Mouse (Mus musculus) heart, embryonic 14.5 days (tissue): ENCODE measurements around the gene Cirbp. TPM values are rescaled to one million over a fixed set of nuclear protein-coding genes. Genes with fewer than 3 reads are reported as not detected.

ENCODE experiments used
- ATAC-seq: fragments of 200-750 bp; cut with Nextera tagmentation; 2 replicates; pipeline ENCODE4 v1.8.0; 2017; ENCODE audit warnings: low read depth, moderate TSS enrichment; ENCODE audit not compliant: insufficient number of reproducible peaks, insufficient read depth, low FRiP score
- H3K27ac ChIP-seq, 2 experiments: fragments of 200-500 bp in 1 of 2; fragments of 300-500 bp in 1 of 2; sonication (generic) in 1 of 2; replicated peaks in 1 of 2; 2 replicates each; pipeline ENCODE4 v1.5.1; 2012 to 2014; ENCODE audit warnings: low read depth in 2 of 2, low read length in 2 of 2, control low read depth in 1 of 2, mild to moderate bottlenecking in 1 of 2, mixed read lengths in 1 of 2; ENCODE audit not compliant: control insufficient read depth in 1 of 2, insufficient read depth in 1 of 2
- H3K27me3 ChIP-seq: fragments of 300-500 bp; sonication (generic); 2 replicates; pipeline ENCODE4 v1.6.1; 2014; ENCODE audit warnings: mild to moderate bottlenecking, low read length, control low read depth; ENCODE audit not compliant: control insufficient read depth, insufficient read depth
- H3K36me3 ChIP-seq: fragments of 300-500 bp; sonication (generic); 2 replicates; pipeline ENCODE4 v1.6.1; 2014; ENCODE audit warnings: mild to moderate bottlenecking, control low read depth, low read length, mixed read lengths; ENCODE audit not compliant: control insufficient read depth, insufficient read depth
- H3K4me1 ChIP-seq, 2 experiments: fragments of 200-500 bp in 1 of 2; fragments of 300-500 bp in 1 of 2; sonication (generic) in 1 of 2; 2 replicates each; pipeline ENCODE4 v1.6.1; 2012 to 2014; ENCODE audit warnings: low read length in 2 of 2, control low read depth in 1 of 2, mixed read lengths in 1 of 2; ENCODE audit not compliant: control insufficient read depth in 2 of 2, insufficient read depth in 2 of 2
- H3K4me2 ChIP-seq: fragments of 300-500 bp; sonication (generic); 2 replicates; pipeline ENCODE4 v1.6.1; 2014; ENCODE audit warnings: mild to moderate bottlenecking, low read length
- H3K4me3 ChIP-seq, 2 experiments: fragments of 200-500 bp in 1 of 2; fragments of 300-500 bp in 1 of 2; sonication (generic) in 1 of 2; 2 replicates each; pipeline ENCODE4 v1.5.1; 2012 to 2014; ENCODE audit warnings: low read length in 2 of 2, mild to moderate bottlenecking in 2 of 2, control low read depth in 1 of 2, low read depth in 1 of 2, moderate library complexity in 1 of 2; ENCODE audit not compliant: control insufficient read depth in 1 of 2, insufficient read depth in 1 of 2
- H3K9ac ChIP-seq: fragments of 300-500 bp; sonication (generic); 2 replicates; pipeline ENCODE4 v1.6.1; 2014; ENCODE audit warnings: mild to moderate bottlenecking, low read length
- H3K9me3 ChIP-seq: fragments of 300-500 bp; sonication (generic); 2 replicates; pipeline ENCODE4 v1.6.1; 2016; ENCODE audit warnings: low read length, control low read depth; ENCODE audit not compliant: control insufficient read depth
- WGBS: fragments of 180-500 bp; shearing (Covaris S2); extraction: QIAGEN DNeasy Blood & Tissue Kit; methylation state at CpG from one replicate; pipeline ENCODE4 v1.1.7; 2014; 5-methylcytosine and 5-hydroxymethylcytosine counted together
- polyA plus RNA-seq: library from polyadenylated mRNA; unstranded; fragments of >200 nt; fragmentation: Nextera tagmentation; extraction: Ambion mirVana; gene quantifications from 2 replicates; pipeline ENCODE4 v1.2.1, GENCODE M21; 2014

The Cirbp gene
- polyA plus RNA-seq, 1 experiment from 2014 or later, result 79.4 TPM

GRCm38 (mm10) chr10:80134421-80134820 is 31.4 kb upstream of the Cirbp start:
- Histone ChIP-seq H3K9ac (no peak overlapping the region), H3K36me3 (peaks cover 34% of the 10 kb centered on the region), H3K4me2 (no peak overlapping the region), H3K27ac (no peak overlapping the region), H3K4me3 (no peak overlapping the region), H3K4me1 (peaks cover 18 to 45% of the 10 kb centered on the region in 2 experiments), H3K9me3 (0 out of 2 replicates have a peak, but pooled peaks cover 3% of the 10 kb centered on the region), H3K27me3 (peaks cover 31% of the 10 kb centered on the region)
- no peak for ATAC-seq
- WGBS, result 74% methylated on average over 9 of the region's 9 CpGs

- 86% methylated on average over 10 of the region's 10 CpGs for WGBS
- Histone ChIP-seq H3K4me1 (peaks cover 18 to 45% of the 10 kb centered on the region in 2 experiments), H3K4me3 (no peak overlapping the region), H3K27ac (no peak overlapping the region), H3K27me3 (peaks cover 31% of the 10 kb centered on the region), H3K36me3 (peaks cover 26% of the 10 kb centered on the region), H3K9me3 (0 out of 2 replicates have a peak, but pooled peaks cover 3% of the 10 kb centered on the region), H3K9ac (no peak overlapping the region), H3K4me2 (no peak overlapping the region)
- no peak for ATAC-seq
These were observed 30.6 kb upstream of the Cirbp start for GRCm38 (mm10) chr10:80135161-80135560.

GRCm38 (mm10) chr10:80135641-80136040 is 30.1 kb upstream of the Cirbp start:
- Histone ChIP-seq H3K4me3 (no peak overlapping the region), H3K9ac (no peak overlapping the region), H3K4me1 (peaks cover 18 to 45% of the 10 kb centered on the region in 2 experiments), H3K9me3 (0 out of 2 replicates have a peak, but pooled peaks cover 3% of the 10 kb centered on the region), H3K27ac (no peak overlapping the region), H3K27me3 (peaks cover 31% of the 10 kb centered on the region), H3K36me3 (peaks cover 21% of the 10 kb centered on the region), H3K4me2 (no peak overlapping the region)
- WGBS, result 88% methylated on average over 1 of the region's 1 CpGs
- no peak for ATAC-seq

GRCm38 (mm10) chr10:80136179-80136951 is 29.4 kb upstream of the Cirbp start:
- H3K27me3 ChIP-seq, result peaks cover 31% of the 10 kb centered on the region
- no peak overlapping the region for H3K27ac ChIP-seq
- H3K4me3 ChIP-seq, result peak overlapping the region; percentile 1 to 64
- no peak for ATAC-seq
- WGBS, result 15% methylated on average over 48 of the region's 49 CpGs
- peaks cover 14% of the 10 kb centered on the region for H3K36me3 ChIP-seq
- H3K9ac ChIP-seq, result peak overlapping the region; percentile 25; the same call in 1 of the 2 replicates
- H3K9me3 ChIP-seq, result 0 out of 2 replicates have a peak, but pooled peaks cover 3% of the 10 kb centered on the region
- H3K4me2 ChIP-seq, result peak overlapping the region; percentile 99
- H3K4me1 ChIP-seq, result peaks cover 18 to 45% of the 10 kb centered on the region in 2 experiments

GRCm38 (mm10) chr10:80136952-80137625 is 28.7 kb upstream of the Cirbp start:
- no peak overlapping the region for H3K27ac ChIP-seq
- no peak for ATAC-seq
- 0 out of 2 replicates have a peak, but pooled peaks cover 3% of the 10 kb centered on the region for H3K9me3 ChIP-seq
- H3K27me3 ChIP-seq, result peaks cover 31% of the 10 kb centered on the region
- H3K4me1 ChIP-seq, result peaks cover 18 to 45% of the 10 kb centered on the region in 2 experiments
- peak overlapping the region; percentile 13 to 64 for H3K4me3 ChIP-seq
- H3K36me3 ChIP-seq, result peaks cover 7% of the 10 kb centered on the region
- H3K4me2 ChIP-seq, result peak overlapping the region; percentile 99
- H3K9ac ChIP-seq, result peak overlapping the region; percentile 79; the same call in 1 of the 2 replicates
- 6% methylated on average over 28 of the region's 29 CpGs for WGBS

DNA sequence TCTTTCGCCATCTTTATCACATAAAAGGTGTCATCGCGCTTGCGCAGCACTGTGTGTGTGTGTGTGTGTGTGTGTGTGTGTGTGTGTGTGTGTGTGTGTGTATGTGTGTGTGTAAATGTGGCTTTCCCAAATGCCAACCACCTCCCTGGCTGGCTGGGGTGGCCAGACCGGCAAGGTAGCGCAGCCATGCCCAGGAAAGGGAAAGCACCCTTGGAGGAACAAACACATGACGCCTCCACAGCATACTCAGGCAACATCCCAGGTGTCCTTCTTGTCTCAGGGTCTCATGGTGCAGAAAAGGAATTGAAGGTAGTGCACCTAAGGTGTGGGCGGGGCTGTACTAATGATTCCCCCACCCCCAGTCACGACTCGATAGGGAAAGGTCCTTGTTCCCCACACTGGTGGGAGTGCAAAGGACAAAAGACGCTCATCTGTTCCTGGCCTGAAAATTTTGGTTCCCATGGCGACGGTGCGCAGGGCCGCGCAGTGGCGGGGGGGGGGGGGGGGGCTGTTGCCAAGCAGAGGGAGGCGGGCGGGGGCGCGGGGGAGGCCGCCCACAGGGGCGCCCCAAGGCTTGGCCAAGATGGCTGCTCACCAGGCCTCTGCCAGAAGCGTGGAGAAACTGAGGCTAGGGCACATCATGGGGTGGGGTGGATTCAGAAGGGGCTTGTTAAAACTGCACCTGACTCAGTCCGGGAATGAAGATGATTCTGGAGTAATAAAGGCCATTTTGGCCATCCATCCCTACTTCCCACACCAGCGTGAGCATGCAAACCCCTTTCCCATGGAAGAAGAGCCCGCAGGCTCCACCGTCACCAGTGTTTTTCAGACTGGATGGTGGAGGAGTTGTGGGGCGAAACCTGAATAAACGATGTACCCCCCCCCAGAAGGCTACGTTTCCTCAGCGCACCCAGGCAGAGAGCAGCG is 27.9 kb upstream of the Cirbp start:
- Histone ChIP-seq H3K4me3 (peak overlapping the region; percentile 58 to 64), H3K4me2 (peak overlapping the region; percentile 99), H3K9ac (peak overlapping the region; percentile 79), H3K27ac (no peak overlapping the region), H3K27me3 (peaks cover 31% of the 10 kb centered on the region), H3K9me3 (0 out of 2 replicates have a peak, but pooled peaks cover 3% of the 10 kb centered on the region), H3K36me3 (peaks cover under 1% of the 10 kb centered on the region; the same call in 1 of the 2 replicates), H3K4me1 (peaks cover 20 to 45% of the 10 kb centered on the region in 2 experiments)
- ATAC-seq, result no peak
- WGBS, result 6% methylated on average over 25 of the region's 33 CpGs
